Mouse (Mus musculus): ENCODE measurements at regions not wholly inside any gene's neighbourhood (a gene's known extent, or its start where the extent isn't known, plus 50 kb on each side); places are given as distances from the start of the nearest gene placed in this dataset.

DNA sequence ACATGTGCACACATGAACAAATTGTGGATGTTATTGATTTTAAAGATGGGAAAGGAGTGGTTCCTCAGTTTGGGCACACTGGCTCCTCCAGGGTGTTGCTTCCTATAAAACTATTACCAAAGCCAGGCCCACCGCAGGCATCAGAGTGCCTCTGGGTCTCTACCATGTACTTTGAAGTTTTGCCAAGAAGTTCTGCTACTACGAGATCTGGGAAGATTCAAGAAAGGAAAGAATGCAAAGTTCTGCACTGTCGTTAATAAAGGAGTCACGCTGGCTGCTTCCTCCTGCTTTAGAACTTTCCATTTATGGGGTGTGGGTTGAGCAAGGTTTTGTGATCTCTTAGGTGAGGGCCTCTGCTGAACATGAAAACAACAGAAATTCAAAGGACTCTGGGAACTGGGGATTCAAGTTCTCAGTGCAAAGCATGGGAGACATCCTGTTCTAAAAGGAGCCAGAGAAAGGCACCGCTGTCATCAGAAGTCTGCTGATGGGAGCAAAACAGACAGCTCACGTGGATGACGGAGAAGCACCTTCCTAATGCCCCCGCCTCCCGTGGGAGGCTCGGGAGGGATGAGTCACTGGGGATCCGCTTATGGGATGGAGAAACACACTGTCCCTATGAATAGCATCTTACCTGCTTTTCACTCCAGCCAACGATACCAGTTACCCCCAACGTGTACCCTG is 394.6 kb upstream of the Kazn start:
- DNase-seq = no peak

DNA sequence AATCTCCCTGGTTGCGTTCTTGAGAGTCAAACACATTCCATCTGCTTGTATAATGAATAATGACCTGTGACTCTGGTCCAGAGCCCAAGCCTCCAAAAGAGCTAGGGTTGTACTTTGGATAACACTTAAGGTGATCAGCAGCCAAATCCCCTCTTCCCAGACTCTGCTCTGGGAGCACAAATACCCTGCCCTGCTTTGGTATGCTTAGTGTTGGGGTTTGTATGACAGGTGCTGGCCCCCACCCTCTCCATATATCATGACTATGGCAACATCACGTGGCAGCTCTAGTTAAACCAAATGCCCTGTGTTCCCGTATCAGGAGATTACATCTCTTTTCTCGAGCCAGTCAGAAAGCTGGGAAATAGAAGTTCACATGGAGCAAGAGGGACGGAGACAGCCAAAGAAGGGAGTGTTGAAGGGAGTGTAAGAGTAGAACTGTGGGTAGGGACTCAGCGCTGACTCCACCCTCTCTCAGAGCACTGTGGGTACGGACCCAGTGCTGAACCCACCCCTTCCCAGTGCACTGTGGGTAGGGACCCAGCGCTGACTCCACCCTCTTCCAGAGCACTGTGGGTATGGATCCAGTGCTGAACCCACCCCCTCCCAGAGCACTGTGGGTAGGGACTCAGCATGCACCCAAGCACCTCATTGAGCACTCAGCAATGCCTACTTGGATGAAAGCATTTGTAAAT is 387.4 kb upstream of the Kazn start:
- DNase-seq = no peak

DNA sequence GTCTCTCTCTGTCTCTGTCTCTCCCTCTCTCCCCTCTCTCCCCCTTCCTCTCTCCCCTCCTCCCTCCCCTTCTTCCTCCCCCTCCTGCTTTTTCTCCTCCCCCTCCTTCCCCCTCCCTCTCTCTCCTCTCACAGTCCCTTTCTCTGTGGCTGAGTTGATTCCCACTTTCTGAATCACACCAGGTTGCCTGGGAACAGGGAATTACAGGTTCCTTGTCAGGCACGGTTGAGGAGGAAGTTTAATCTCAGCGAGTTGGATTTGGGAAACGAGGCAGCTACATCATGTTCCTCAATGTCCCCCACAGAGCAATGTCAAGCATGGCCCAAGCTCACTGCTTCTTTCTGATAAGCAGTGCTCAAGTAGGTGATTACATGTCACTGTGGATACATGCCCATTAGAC is 386.3 kb upstream of the Kazn start:
- DNase-seq = no peak

- no peak for DNase-seq
Measured at GRCm38 (mm10) chr4:142622151-142622861, 383.1 kb upstream of the Kazn start.

DNA sequence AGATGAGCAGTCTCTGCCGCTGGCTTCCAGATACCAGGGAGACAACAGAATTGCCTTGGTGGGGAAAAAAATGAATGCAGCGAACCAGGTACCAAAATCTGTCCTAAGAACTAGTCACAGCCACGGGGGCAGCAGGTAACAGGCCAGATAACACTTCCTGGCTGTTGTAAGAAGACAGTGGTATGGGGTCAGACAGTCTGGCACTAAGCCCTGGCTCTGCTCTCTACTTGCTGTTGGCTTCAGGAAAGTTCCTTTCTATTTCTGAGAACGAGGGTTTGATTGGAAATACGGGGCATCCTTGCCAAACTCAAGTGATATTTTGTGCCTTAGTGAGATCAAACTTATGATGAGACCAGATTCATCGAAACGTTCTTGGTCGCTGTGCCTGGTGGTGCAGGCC is 380.2 kb upstream of the Kazn start:
- DNase-seq = no peak

DNA sequence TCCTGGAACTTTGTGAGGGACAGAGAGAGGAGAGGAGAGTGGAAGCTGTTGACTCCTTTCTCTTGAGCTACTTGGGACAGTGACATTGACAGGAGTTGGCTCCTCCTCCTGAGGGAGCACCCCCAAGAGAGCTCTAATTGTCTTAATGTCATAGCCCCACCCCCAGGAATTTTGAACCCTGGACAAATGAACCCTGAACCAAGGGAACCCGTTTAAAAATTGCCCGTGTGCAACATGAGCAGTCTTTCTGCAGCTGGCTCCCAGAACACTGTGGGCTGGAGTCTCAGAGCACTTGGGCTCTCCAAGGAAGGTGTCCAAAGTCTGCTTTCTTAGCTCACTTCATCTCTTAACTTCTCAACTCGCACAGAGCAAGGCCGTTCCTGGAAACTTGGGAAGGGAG is 379.6 kb upstream of the Kazn start:
- no peak for DNase-seq

GRCm38 (mm10) chr4:142617676-142618075 is 378.5 kb upstream of the Kazn start:
- no peak for DNase-seq

GRCm38 (mm10) chr4:142616901-142617300 is 377.7 kb upstream of the Kazn start:
- DNase-seq = no peak

DNA sequence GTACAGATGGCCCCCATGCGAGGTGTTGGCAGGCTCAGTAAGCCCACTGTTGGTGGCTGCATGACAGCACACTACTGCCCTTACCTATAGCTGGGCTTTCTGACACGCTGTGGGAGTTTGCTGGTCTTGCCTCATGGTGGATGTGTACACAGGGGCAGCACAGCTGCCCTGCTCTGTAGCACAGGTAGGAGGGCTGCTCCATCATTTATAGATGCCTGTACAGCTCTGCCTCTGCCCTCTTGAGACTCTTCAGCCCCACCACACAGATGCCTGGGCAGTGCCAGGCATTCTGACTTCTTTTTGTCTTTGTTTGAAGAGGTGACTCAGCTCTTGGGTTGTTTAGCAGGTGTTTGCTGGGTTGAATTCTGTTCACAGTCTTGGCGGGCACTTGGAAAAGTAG is 365.9 kb upstream of the Kazn start:
- DNase-seq = no peak

DNA sequence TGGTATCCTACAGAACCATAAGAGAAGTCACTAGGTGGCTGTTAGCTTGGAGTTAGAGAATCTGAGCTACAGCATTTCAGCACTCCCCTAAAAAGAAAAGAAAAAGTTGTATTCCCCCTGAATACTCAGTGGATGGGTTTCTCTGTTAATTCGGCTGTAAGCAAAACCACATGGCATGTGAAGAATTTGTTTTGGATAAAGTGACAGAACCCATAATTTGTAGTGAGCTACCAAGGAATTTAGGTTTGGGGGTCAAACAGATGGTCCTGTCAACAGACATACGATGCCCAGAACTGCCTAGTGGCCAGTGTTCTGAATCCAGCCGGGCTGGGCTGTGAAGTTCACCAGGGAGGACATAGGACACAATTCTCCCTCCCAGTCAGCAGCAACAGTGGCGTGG is 358.0 kb upstream of the Kazn start:
- DNase-seq = no peak

DNA sequence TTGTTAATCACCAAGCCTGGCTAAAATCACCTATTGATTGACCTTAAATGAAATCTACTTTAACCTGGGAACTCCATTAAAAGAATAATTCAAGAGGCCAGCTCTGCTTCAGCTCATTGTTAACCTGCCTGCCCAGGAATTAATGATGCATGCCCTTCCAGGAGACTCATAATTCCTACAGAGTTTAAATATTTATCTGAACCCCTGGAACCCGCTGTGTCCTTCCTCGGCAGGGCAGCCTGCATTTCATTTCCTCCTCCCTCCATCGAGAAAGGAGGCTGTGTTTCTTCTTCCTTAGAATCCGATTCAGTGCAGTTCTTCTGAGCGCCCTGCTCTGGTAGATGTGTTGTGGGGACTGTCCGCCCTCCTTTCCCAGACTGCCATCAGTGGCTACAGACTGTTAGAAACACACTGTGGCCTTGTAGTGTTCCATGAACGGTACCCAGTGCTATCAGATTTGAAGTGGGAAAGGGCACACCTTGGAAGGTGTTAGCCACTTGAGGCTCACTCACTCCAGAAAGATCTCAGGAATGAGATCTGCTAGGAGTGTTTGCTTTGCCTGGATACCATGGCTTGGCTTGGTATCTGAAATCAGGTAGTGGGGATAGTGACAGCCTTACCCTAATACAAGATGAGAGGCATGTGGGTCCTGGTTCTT is 350.0 kb upstream of the Kazn start:
- no peak for DNase-seq

DNA sequence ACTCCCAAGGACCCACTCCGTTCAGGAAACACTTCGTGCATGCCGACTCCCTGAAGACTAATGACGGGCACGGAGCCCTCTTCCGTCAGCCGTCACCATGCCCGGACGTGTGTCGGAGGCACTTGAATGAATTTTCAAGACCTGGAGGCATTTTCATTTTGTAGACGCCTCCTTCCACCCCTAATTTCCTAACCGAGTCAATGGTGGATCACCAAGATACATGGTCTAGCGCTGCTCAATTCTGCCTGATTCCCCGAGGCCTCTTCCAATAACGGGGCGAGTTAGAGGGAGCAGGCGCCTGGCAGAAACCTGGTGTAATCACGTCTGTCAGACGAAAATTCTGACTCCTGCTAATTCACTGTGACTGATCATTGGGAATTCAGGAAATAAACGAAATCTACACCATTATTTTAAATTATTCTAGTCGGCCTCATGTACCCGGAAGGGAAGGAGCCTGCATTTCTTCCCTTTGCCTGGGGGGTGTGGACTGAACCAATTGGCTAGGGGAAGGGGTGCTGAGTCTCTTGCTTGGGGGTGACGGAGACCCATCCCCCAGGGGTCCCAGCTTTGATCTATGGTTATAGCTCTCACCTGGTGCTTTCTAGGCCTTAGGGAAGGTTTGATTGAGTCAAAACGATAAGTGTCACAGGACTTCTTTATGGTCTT is 349.4 kb upstream of the Kazn start:
- no peak for DNase-seq

- DNase-seq = no peak
Measured at GRCm38 (mm10) chr4:142587345-142588035, 348.3 kb upstream of the Kazn start.

GRCm38 (mm10) chr4:142578536-142578935 is 339.3 kb upstream of the Kazn start:
- no peak for DNase-seq

DNA sequence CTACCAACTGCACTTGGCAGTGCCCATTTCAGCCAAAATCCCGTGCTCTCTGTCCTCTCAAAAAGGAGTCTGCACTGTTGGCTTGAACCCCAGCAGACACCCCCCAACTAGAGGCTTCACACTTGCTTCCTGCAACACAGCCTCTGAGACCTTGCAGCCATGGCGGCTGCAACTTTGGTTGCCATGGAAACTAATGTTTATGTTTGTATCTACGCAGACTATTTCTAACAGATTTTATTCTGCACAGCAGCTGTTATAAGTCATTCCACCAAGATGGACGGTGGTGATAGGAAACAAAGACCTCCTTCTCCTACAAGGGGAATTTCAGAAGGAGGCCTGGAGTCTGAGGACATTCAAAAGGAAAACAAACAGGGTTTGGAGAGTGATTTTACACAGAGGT is 338.3 kb upstream of the Kazn start:
- DNase-seq = no peak

GRCm38 (mm10) chr4:142574528-142574927 is 335.3 kb upstream of the Kazn start:
- DNase-seq = no peak

- no peak for DNase-seq
Measured at GRCm38 (mm10) chr4:142570712-142571111, 331.5 kb upstream of the Kazn start.

DNA sequence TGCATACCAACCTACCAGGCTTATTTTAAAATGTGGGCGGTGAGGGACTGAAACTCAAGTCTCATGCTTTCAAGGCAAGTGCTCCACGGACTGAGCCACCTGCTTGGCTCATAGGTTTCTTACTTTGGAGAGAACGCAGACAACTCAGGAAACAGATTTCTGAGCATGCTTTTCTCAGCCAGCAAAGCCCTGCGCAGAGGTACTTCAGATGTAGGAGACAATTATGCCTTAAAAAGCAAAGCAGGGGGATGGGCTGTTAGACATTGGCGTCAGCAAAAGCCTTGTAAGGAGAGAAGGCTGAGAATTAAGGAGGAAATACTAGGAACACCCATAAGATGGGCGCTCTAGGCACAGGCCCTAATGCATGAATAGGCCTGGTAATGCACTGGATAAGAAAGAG is 329.4 kb upstream of the Kazn start:
- DNase-seq = no peak

GRCm38 (mm10) chr4:142554716-142555115 is 315.5 kb upstream of the Kazn start:
- DNase-seq = no peak

DNA sequence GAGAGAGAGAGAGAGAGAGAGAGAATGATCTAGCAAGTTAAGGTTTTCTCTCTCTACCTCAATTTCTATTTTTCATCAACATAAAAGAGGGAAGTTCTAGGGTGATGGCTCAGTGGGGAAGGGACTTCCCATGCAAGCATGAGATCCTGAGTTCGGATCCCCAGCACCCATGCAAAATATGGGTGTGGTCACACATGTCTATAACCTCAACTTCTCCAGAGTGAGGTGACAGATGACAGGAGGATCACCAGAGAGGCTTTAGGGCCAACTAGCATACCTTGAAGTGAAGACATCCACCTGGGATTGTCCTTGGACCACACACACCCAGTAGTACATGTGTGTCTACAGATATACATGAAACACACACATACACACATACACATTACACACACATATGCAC is 306.7 kb upstream of the Kazn start:
- no peak for DNase-seq

- DNase-seq = no peak
Measured at GRCm38 (mm10) chr4:142545187-142545586, 306.0 kb upstream of the Kazn start.

DNA sequence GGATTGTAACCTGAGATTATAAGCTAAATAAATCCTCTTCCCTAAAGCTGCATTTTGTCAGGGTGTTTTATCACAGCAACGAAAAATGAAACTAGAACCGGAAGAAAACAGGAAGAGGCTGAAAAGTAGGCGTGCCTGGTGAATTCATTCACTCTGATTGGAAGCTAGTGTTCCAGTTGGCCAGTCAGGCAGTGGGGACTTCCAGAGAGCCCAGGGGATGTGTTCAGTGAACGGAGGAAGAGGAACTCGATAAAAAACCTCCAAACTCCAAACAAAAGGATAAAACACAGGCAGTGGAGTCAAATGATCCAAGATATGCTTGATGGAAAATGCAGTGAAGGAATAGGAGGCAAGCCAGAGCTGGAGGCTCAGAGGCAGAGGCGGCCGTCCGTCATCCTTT is 305.5 kb upstream of the Kazn start:
- no peak for DNase-seq

Measured in cerebellum, adult 11 months (tissue).